Mouse (Mus musculus): ENCODE data around the gene Fam78b.
A peak's percentile ranks its signal among the peaks of the same experiment; 100 is the strongest.

Fam78b gene

GRCm38 (mm10) chr1:167001174-167001843 is at the start of gene Fam78b:
Fam78b (plus strand) TSS chr1:167001417.
- DNase-seq, result peak; percentile 26

GRCm38 (mm10) chr1:166964508-166964907 is 36.7 kb upstream of the Fam78b start:
- DNase-seq, result peak; percentile 29

- DNase-seq, result no peak
Observed at GRCm38 (mm10) chr1:166968271-166968670, 32.9 kb upstream of the Fam78b start.

- DNase-seq, result no peak
Observed at GRCm38 (mm10) chr1:166973731-166974130, 27.5 kb upstream of the Fam78b start.

- DNase-seq, result no peak
Observed at GRCm38 (mm10) chr1:166978611-166979010, 22.6 kb upstream of the Fam78b start.

GRCm38 (mm10) chr1:166994266-166994665 is 7.0 kb upstream of the Fam78b start:
- DNase-seq, result no peak

- no peak for DNase-seq
Observed at GRCm38 (mm10) chr1:166996250-166996649, 5.0 kb upstream of the Fam78b start.

- no peak for DNase-seq
Observed at GRCm38 (mm10) chr1:166996811-166997210, 4.4 kb upstream of the Fam78b start.

- peak; percentile 79 for DNase-seq
Observed at GRCm38 (mm10) chr1:167000529-167001173, 566 bp upstream of the Fam78b start.

GRCm38 (mm10) chr1:167001844-167002485 is 748 bp downstream of the Fam78b start:
- peak; percentile 22 for DNase-seq

GRCm38 (mm10) chr1:167002486-167002850 is 1.3 kb downstream of the Fam78b start:
- DNase-seq, result peak; percentile 51

- DNase-seq, result no peak
Observed at GRCm38 (mm10) chr1:167004621-167005020, 3.4 kb downstream of the Fam78b start.

GRCm38 (mm10) chr1:167007341-167007740 is 6.1 kb downstream of the Fam78b start:
- no peak for DNase-seq

GRCm38 (mm10) chr1:167010190-167010589 is 9.0 kb downstream of the Fam78b start:
- no peak for DNase-seq

- DNase-seq, result no peak
Observed at GRCm38 (mm10) chr1:167011301-167011700, 10.1 kb downstream of the Fam78b start.

- DNase-seq, result no peak
Observed at GRCm38 (mm10) chr1:167012616-167013015, 11.4 kb downstream of the Fam78b start.

GRCm38 (mm10) chr1:167013234-167013864 is 12.1 kb downstream of the Fam78b start:
- DNase-seq, result no peak

- DNase-seq, result no peak
Observed at GRCm38 (mm10) chr1:167016269-167016668, 15.1 kb downstream of the Fam78b start.

- no peak for DNase-seq
Observed at GRCm38 (mm10) chr1:167022001-167022424, 20.8 kb downstream of the Fam78b start.

- no peak for DNase-seq
Observed at GRCm38 (mm10) chr1:167022541-167023121, 21.4 kb downstream of the Fam78b start.

GRCm38 (mm10) chr1:167023794-167024193 is 22.6 kb downstream of the Fam78b start:
- DNase-seq, result no peak

- DNase-seq, result no peak
Observed at GRCm38 (mm10) chr1:167024961-167025360, 23.7 kb downstream of the Fam78b start.

GRCm38 (mm10) chr1:167032046-167032648 is 30.9 kb downstream of the Fam78b start:
- DNase-seq, result no peak

All from lung, postnatal 14 days (tissue).